Mouse (Mus musculus) left cerebral cortex, postnatal 14 days (tissue): ENCODE results near the gene Tox3. TPM values are rescaled to one million over a fixed set of nuclear protein-coding genes. Genes with fewer than 3 reads are reported as not detected.

Experiments
- DNase-seq, 2 experiments: peaks; one replicate each; pipeline ENCODE4 v3.0.0; 2021 to 2022; ENCODE audit warnings: low spot score in 2 of 2, mixed read lengths in 1 of 2
- intact Hi-C: fragments of 180-260 bp; cut with DNase I; formaldehyde crosslinking; loops from one replicate; pipeline ENCODE4 v1.15.1; 2025
- total RNA-seq, 2 experiments: library from RNA; stranded (reverse); gene quantifications; 2 replicates each; pipeline ENCODE4 v1.2.3; 2021

The Tox3 gene
- total RNA-seq, 2 experiments from 2014 or later = 18.3 to 18.5 TPM

GRCm38 (mm10) chr8:90346138-90346879, 1.8 kb downstream of the Tox3 start:
- intact Hi-C loops = loop anchor here (2.0 to 10.0 kb wide), 3 partner anchors 148 to 344 kb away; no protein-coding TSS in a partner anchor
- DNase-seq = no peak

GRCm38 (mm10) chr8:90330377-90331285, 17.5 kb downstream of the Tox3 start:
- no peak for DNase-seq
- intact Hi-C loops = no loop called here

GRCm38 (mm10) chr8:90323824-90324223, 24.3 kb downstream of the Tox3 start:
- intact Hi-C loops = no loop called here
- no peak for DNase-seq

- no peak for DNase-seq
- intact Hi-C loops = no loop called here
Measured at GRCm38 (mm10) chr8:90322701-90323439, 25.3 kb downstream of the Tox3 start.

GRCm38 (mm10) chr8:90321255-90321654, 26.9 kb downstream of the Tox3 start:
- no peak for DNase-seq

GRCm38 (mm10) chr8:90314312-90314711, 33.8 kb downstream of the Tox3 start:
- DNase-seq = peak; percentile 26 to 29
- intact Hi-C loops = no loop called here

More at GRCm38 (mm10) chr8:90321255-90321654, 26.9 kb downstream of the Tox3 start:
- intact Hi-C loops = no loop called here

- intact Hi-C loops = no loop called here
- DNase-seq = no peak
Measured at GRCm38 (mm10) chr8:90302951-90303350, 45.2 kb downstream of the Tox3 start.

- intact Hi-C loops = no loop called here
- peak; percentile 63 to 64 for DNase-seq
Measured at GRCm38 (mm10) chr8:90302252-90302651, 45.9 kb downstream of the Tox3 start.

GRCm38 (mm10) chr8:90301543-90301942, 46.6 kb downstream of the Tox3 start:
- no peak for DNase-seq
- intact Hi-C loops = no loop called here

- no peak for DNase-seq
- intact Hi-C loops = no loop called here
Measured at GRCm38 (mm10) chr8:90300973-90301372, 47.2 kb downstream of the Tox3 start.

GRCm38 (mm10) chr8:90294061-90294460, 54.1 kb downstream of the Tox3 start:
- DNase-seq = no peak
- intact Hi-C loops = no loop called here

- no peak for DNase-seq
- intact Hi-C loops = no loop called here
Measured at GRCm38 (mm10) chr8:90290811-90291210, 57.3 kb downstream of the Tox3 start.

- no peak for DNase-seq
- intact Hi-C loops = no loop called here
Measured at GRCm38 (mm10) chr8:90276722-90277121, 71.4 kb downstream of the Tox3 start.

GRCm38 (mm10) chr8:90273182-90273581, 75.0 kb downstream of the Tox3 start:
- no peak for DNase-seq
- intact Hi-C loops = no loop called here

GRCm38 (mm10) chr8:90271920-90272319, 76.2 kb downstream of the Tox3 start:
- DNase-seq = no peak

GRCm38 (mm10) chr8:90267698-90268256, 80.4 kb downstream of the Tox3 start:
- intact Hi-C loops = no loop called here
- DNase-seq = no peak

More at GRCm38 (mm10) chr8:90271920-90272319, 76.2 kb downstream of the Tox3 start:
- intact Hi-C loops = no loop called here

GRCm38 (mm10) chr8:90266986-90267385, 81.2 kb downstream of the Tox3 start:
- DNase-seq = no peak
- intact Hi-C loops = no loop called here

- intact Hi-C loops = no loop called here
- no peak for DNase-seq
Measured at GRCm38 (mm10) chr8:90266239-90266638, 81.9 kb downstream of the Tox3 start.

- DNase-seq = peak; percentile 22 to 26
- intact Hi-C loops = no loop called here
Measured at GRCm38 (mm10) chr8:90254158-90254867, 93.8 kb downstream of the Tox3 start.
